Mouse (Mus musculus): ENCODE measurements at regions not wholly inside any gene's neighbourhood (a gene's known extent, or its start where the extent isn't known, plus 50 kb on each side); places are given as distances from the start of the nearest gene placed in this dataset.
"Not testable (repeated sequence)": the region's sequence is repeated elsewhere in the genome, so short reads cannot be mapped to it uniquely, and the experiment has no call there.

DNA sequence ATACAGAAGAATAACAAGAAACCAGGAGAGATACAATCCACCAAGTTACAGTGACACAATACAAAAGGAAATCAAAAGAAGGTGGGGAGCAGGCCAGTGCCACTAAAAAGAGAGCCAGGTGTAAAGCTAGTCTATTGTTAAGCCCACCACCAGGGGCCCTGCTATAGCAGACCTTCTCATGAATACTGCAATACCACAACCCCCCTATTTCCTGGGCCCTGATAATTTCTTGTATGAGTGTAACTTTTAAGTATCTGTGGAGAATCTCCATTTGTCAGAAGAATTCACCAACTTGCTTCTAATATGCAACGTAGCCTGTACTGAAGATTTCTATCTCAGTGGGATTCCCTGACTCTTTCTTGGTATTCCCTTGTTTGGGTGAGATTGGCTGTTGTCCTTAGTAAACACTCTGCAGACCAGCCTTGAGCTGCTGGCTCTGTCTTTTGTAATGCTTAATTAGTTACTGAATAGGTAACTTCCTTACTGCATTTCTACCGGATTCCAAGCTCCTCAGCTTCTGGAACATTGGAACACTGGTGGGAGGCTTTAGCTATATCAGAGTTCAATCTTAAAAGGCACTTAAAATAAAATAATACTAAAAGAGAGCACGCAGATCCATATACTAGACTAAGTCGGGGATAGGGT is 120.5 kb upstream of the Mon1b start:
- not testable (repeated sequence) for TF ChIP-seq ZNF384 (IDR thresholded peaks at IDR 0.05; ENCODE audit: low read depth, low read length); ZC3H11A (IDR thresholded peaks at IDR 0.05; ENCODE audit: borderline replicate concordance, low read depth, low read length)

Measured in ES-E14 (cell line).